Mouse (Mus musculus) liver, postnatal 0 days (tissue): ENCODE data around the gene Bnc2.

Source experiments
- CTCF ChIP-seq: sonication (generic); IDR thresholded peaks from 2 replicates; pipeline ENCODE4 v1.5.1; 2016; ENCODE audit warnings: antibody characterized with exemption, low read depth
- EP300 ChIP-seq: IDR thresholded peaks from 2 replicates; pipeline ENCODE4 v1.6.1; 2016; ENCODE audit warnings: antibody characterized with exemption, low read depth, mild to moderate bottlenecking

DNA sequence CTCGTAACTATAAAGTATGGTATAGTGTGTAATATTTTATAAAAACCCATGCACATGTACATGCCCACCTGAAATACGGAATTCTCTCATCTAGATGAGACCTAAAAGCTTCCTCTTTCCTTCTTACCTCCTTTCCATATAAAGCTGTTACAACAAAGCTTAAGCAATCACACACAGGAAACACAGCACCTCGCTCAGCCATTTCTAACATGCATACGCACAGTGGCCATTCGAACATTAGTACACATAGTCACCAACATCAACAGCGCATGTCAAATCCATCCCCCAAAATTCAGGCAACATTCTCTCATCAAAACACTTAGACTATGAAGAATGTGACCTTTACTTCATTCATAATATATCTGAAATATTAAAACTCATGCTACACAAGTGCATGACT is 176.6 kb downstream of the Bnc2 start:
- TF ChIP-seq CTCF: no peak
- TF ChIP-seq EP300: no peak
